Mouse (Mus musculus) MEL (cell line): ENCODE data around the gene Acd.

ENCODE experiments used
- CTCF ChIP-seq, 3 experiments: IDR thresholded peaks in 2 of 3; conservative IDR thresholded peaks in 1 of 3; 2 replicates each; pipeline ENCODE4 v1.5.1; 2011 to 2012; ENCODE audit warnings: low read length in 3 of 3, low read depth in 2 of 3, mild to moderate bottlenecking in 2 of 3, improper control_type of control experiment in 1 of 3, inconsistent platforms in 1 of 3, mixed read lengths in 1 of 3, moderate library complexity in 1 of 3; ENCODE audit not compliant: control insufficient read depth in 1 of 3, insufficient read depth in 1 of 3, poor library complexity in 1 of 3, severe bottlenecking in 1 of 3
- ETS1 ChIP-seq: IDR thresholded peaks from 2 replicates; pipeline ENCODE4 v1.6.1; 2012; ENCODE audit warnings: low read depth, mild to moderate bottlenecking, inconsistent platforms, low read length, improper control_type of control experiment, moderate library complexity
- GATA1 ChIP-seq: IDR thresholded peaks from 2 replicates; pipeline ENCODE4 v1.6.1; 2011; ENCODE audit warnings: low read depth, low read length, improper control_type of control experiment
- JUND ChIP-seq: IDR thresholded peaks from 2 replicates; pipeline ENCODE4 v1.6.1; 2011; ENCODE audit warnings: low read depth, mild to moderate bottlenecking, improper control_type of control experiment, low read length
- MAFK ChIP-seq: IDR thresholded peaks from 2 replicates; pipeline ENCODE4 v1.6.1; 2011; ENCODE audit warnings: low read depth, mild to moderate bottlenecking, low read length, improper control_type of control experiment, borderline replicate concordance
- MXI1 ChIP-seq: IDR thresholded peaks from 2 replicates; pipeline ENCODE4 v1.6.1; 2011; ENCODE audit warnings: mild to moderate bottlenecking, low read depth, low read length, improper control_type of control experiment
- POLR2AphosphoS2 ChIP-seq: IDR thresholded peaks from 2 replicates; pipeline ENCODE4 v1.6.1; 2011; ENCODE audit warnings: low read length, improper control_type of control experiment
- POLR2AphosphoS5 ChIP-seq: IDR thresholded peaks from 2 replicates; pipeline ENCODE4 v1.6.1; 2012; ENCODE audit warnings: low read depth, borderline replicate concordance, mild to moderate bottlenecking, inconsistent platforms, low read length, moderate library complexity, mixed read lengths
- SIN3A ChIP-seq: IDR thresholded peaks from 2 replicates; pipeline ENCODE4 v1.6.1; 2012; ENCODE audit warnings: low read length, improper control_type of control experiment, inconsistent platforms
- TAL1 ChIP-seq: IDR thresholded peaks from 2 replicates; pipeline ENCODE4 v1.6.1; 2012; ENCODE audit warnings: mild to moderate bottlenecking, inconsistent platforms, low read length, moderate library complexity, mixed read lengths
- TCF12 ChIP-seq: IDR thresholded peaks from 2 replicates; pipeline ENCODE4 v1.6.1; 2014; ENCODE audit warnings: low read depth, mild to moderate bottlenecking, inconsistent platforms, low read length, improper control_type of control experiment, moderate library complexity

DNA sequence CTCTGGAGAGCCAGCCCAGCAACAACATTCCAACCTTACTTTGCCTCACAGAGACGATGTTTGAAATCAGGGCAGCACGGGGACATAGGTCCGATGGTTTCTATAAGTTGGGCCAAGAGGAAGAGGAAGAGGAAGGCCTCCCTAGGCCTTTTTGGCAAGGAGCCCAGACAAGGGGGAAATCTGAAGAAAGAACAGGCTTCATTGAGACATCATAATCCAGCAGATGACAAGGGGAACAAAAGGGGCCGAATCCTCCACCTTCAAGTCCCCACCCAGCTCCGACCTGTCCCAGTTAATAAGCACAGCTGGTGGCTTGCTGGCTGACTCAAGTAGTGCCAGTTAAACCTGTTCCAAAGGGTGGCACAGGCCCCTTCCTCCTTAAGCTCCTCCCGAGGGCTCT is 14.1 kb upstream of the Acd start:
- TF ChIP-seq POLR2AphosphoS5, result no peak
- TF ChIP-seq TAL1, result no peak
- TF ChIP-seq MAFK, result no peak
- TF ChIP-seq MXI1, result no peak
- TF ChIP-seq CTCF (IDR thresholded peaks at IDR 0.05 in 2 of 3, conservative IDR thresholded peaks at IDR 0.05 in 1 of 3; ENCODE audit: control insufficient read depth in 1 of 3, insufficient read depth in 1 of 3, low read depth in 2 of 3, low read length in 3 of 3, poor library complexity in 1 of 3, severe bottlenecking in 1 of 3), result no peak
- no peak for TF ChIP-seq POLR2AphosphoS2
- 0 out of 2 replicates have a peak, but pooled peaks have one; percentile 40 for TF ChIP-seq SIN3A
- no peak for TF ChIP-seq ETS1
- TF ChIP-seq TCF12, result no peak
- TF ChIP-seq GATA1, result no peak
- TF ChIP-seq JUND, result no peak
